Mouse (Mus musculus) retina, adult 2 months (tissue): ENCODE data around the gene Cd2ap.
"Not testable (repeated sequence)": the region's sequence is repeated elsewhere in the genome, so short reads cannot be mapped to it uniquely, and the experiment has no call there.

Experiments used
- DNase-seq: peaks from one replicate; pipeline ENCODE4 v3.0.0-alpha.2; 2012; ENCODE audit warnings: low read depth, low spot score

Gene Cd2ap

DNA sequence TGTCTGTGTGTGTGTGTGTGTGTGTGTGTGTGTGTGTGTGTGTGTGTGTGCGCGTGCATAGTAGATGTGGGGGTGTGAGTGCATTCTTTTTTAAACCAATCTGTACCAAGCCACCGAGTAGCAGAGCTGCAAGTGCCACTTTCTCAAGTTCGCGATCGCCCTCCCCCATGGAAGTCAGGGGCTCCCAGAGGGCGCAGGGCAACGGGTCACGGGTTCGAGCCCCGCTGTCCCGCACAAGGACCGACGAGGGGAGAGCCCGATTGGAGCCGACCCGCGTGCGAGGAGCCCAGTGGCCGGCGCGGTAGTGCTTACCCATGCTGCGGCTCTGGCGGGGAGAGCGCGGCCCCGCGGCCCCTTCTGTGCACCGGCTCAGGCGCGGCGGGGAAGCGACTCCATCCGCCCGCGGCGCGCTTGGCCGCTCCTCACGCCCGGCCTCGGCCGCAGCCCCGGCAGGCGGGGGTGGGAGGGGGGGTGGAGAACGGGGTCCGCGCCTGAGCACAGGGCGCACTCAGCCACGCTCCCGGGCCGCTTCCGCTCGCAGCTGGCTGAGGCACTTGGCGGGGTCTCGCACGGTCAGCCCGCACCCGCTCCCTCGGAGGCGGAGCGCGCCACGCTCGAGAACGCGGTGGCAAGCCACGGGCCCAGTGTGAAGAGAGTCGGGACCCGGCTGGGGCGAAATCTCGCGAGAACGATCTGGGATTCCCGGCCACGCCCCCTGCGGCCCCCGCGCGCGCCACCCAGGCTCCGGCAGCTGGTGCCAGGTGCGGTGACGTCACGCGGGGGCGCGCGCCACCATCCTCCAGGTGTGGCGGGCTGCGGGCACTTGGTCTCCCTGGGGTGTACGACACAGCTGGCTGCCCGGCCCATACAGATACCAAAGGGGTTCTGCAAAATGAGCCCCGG is at the start of gene Cd2ap:
Gene Cd2ap (minus strand): TSS at position 665 of the 903 bp plus-strand sequence.
- peak; percentile 87 for DNase-seq

DNA sequence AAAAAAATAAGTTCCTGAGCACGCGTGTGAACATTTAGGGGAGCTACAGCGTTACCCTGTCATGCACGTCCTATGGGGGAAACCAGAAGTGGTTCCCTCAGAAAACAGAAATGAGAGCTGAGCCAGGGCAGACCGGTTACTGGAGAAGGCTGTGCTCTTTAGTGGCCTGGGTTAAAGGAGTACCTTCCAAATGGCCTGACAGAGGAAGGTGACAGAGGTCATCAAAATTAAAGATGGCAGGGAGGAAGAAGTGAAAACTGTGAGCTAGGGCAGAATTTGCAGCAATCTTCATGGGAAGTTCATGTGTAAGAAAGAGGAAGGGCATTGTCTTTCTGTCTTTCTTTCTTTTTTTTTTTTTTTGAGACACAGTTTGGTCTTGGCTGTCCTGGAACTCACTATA is 48.3 kb upstream of the Cd2ap start:
- DNase-seq, result no peak

DNA sequence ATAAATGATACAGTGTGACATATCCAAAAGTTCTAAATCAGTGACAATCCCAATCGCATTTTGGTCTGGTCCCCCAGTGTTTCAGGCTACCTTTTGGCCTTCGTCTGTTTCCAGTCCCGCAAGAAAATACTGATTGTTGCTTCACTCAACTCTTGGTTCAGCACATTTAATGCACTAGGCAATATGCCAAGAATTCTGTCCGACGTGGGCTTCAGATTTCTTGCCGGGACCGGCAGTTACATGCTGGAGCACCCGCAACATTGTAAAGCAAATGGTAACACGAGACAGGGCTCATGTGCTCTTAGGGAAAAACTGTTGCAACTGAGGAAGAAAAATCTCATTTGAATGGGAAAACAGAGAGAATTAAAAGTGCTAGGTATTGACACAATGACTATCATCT is 42.3 kb upstream of the Cd2ap start:
- no peak for DNase-seq

DNA sequence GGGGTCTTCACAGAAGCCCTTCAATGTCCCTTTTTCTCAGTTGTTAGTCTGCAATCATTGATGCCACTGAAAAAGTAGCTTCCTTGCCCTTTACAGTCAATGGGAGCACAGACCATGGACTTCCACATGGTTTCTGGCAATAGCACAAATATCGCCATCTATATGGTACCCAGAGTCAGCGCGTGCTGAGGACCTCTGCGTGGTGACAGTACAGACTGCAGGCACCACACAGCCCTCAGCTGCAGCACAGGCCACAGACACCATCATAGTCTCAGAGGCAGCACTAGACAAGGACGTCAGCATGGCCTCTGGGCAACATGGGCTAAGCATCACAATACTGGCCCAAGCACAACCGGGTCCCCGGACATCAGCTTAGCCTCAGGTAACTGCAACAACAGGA is 38.3 kb upstream of the Cd2ap start:
- DNase-seq, result no peak

DNA sequence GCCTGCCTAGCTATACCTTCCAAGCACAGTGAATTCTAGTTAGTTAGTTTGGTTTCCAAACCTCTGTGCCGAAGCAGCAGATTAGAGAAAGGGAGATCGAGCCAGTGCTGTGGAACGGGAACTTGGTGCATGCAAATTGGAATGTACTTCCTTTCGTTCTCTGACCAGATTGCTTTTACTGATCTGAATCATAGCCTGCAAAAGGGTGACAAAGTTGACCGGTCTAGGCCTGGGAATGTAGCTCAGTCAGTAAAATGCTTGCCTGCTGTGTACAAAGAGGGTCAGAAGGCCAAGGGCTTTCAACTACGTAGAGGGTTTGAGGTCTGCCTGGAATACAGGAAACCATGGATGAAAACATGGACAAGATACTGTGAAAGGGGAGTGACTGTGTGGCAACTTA is 35.7 kb upstream of the Cd2ap start:
- DNase-seq, result no peak

DNA sequence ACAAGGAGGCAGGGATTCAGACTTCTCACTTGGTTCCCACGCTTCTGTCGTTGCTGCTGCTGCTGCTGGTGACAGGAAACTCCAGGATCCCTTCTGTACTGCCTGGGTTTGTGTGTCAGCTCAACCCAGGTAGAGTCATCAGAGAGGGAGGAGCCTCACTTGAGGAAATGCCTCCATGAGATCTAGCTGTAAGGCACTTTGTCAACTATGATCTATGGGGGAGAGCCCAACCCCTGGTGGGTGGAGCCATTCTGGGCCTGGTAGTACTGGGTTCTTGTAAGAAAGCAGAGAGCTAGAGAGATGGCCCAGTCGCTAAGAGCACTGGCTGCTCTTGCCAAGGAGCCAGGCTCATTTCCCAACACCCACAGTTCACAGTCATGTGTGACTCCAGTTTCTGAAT is 34.0 kb upstream of the Cd2ap start:
- DNase-seq, result no peak

DNA sequence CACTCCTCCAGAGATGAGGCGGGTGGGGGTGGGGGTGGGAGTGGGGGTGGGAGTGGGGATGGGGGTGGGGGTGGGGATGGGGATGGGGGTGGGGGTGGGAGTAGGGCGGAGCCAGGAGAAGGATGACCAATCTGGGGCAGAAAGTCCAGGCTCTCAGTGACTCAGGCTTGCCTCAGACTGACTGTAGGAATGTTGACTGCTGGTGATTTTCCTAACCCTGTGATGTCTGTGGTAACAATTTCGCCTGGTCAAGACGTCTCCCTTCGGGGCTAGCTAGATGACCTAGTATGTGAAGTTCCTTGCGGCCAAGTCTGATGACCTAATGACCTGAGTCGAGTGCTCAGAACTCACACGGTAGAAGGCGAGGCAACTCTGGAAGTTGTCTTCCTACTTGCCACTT is 32.9 kb upstream of the Cd2ap start:
- DNase-seq, result no peak

DNA sequence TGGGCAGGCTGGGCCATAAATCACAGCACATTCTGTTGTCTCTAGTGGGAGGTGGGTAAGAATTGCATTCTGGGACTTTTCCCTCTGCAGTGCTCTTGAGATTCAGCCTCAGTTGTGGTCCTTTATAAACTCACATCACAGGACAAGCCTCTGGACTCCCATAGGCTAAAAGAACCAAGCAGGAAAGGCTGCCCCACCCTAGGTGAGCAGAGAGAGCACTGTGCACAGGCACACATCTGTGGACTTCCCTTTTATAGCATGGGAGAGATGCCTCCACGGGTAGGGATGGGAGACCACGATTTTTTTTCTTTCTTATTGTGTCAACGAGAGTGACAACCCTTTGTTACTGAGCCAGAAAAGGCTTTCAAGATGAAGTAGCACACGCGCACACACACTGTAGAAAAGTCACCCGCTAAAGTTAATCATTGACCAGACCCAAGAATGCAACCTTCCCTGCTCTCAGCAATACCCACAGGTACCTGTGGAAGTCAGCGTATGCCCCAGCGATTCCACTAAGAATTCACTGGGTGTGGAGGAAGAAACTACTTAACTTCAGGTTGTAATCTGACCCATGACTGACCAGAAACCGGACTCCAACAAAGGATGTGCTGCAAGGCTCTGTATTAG is 32.4 kb upstream of the Cd2ap start:
- DNase-seq, result no peak

DNA sequence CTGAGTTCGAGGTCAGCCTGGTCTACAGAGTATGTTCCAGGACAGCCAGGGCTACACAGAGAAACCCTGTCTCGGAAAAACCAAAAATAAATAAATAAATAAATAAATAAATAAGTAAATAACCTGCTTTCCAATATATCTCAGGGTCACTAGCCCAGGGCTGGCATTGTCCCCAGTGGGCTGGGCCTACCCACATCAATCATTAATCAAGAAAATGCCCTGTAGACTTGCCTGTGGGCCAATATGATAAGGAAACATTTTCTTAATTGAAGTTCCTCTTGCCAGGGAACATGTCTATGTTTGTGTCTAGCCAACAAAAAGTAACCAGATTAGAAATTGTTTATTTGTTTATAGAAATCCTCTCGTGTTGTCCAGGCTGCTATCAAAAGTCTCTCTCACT is 31.7 kb upstream of the Cd2ap start:
- DNase-seq, result no peak

DNA sequence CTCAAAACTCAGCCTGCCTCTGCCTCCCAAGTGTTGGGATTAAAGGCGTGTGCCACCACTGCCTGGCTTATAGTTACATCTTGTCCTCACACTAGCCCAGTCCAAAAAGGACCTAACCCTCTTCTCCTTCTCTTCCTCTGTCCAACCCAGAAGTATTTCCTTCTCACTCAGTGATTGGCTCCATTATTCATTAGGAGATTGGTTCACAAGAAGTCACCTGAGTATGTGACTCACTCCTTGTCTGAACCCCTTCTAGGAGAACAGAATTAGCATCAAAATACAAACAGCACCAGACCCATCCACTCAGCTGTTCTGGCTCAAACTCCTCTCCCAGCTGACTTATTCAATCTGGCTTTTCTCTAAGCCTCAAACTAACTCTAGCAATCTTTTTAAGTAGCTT is 30.0 kb upstream of the Cd2ap start:
- DNase-seq, result not testable (repeated sequence)

DNA sequence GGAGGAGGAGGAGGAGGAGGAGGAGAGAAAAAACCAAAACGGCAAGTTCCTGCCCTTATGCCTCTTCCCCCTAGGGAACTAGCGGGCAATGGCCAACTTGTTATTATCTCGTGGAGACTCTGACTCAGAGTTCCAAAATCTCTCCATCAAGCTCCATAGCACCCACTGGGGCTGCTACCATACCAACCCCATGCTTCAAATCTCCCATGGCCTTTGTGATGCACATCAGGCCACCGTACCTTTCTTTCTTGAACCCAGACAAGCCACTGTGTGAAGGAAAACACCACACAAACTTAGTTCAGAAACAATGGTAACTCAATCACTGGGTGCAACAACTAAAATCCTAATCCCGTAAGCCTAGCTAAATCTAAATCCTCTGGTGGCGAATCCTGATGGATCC is 29.5 kb upstream of the Cd2ap start:
- DNase-seq, result no peak

DNA sequence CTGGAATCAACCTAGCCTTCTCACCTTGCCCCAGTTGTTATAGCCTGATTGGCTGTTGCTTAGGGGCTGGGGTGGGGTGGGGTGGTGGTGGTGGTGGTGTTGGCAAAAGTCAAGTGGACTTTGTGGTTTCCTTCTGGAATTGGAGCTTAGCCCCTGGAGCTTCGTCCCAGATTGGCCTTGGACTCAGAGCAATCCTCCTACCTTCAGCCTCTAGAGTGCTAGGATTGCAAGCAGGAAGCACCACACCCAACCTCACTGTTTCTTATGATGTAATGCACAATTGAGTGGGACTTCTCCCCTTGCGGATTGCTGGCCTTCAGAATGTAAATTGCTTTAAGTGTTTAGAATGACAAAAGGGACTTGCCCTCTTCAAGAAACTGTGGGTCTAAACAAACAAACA is 24.3 kb upstream of the Cd2ap start:
- DNase-seq, result no peak

DNA sequence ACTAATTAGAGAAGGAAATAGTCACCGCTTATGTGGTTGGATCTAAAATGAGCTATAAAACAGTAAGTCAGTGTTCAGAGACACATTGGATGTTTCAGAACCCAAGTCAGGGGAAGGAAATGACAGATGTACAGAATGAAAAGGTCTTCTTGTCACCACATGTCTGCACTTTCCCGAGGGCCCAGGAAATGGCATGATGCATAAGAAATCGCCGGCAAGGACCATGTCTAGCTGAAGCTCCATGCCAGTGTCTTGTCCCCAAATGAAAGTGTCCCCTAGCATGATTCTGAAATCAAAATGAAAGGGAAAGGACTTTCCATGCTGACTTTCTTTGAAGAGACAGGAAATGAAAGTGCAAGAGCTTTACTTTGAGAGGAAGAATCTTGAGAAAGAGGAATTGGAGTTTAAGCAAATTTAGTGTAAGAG is 10.8 kb upstream of the Cd2ap start:
- DNase-seq, result no peak

DNA sequence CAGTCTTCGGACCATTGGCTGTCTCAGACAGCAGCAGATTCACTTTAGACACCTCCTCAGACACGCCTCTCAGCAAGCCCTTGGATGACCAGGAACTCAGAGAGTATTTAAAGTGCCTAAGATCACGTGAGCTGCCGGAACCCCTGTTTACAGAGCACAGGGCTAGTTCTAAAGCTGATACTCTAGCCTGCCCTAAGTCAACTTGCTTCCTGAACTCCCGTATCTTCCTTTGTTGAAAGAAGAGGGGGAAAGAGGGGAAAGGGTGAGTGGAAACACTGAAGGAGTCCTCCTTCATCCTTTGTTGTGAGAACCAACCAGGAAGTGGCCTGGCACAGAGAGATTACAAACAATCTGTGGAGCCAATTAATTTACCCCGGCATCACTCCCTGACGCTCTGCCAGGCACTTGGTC is 8.6 kb upstream of the Cd2ap start:
- no peak for DNase-seq

DNA sequence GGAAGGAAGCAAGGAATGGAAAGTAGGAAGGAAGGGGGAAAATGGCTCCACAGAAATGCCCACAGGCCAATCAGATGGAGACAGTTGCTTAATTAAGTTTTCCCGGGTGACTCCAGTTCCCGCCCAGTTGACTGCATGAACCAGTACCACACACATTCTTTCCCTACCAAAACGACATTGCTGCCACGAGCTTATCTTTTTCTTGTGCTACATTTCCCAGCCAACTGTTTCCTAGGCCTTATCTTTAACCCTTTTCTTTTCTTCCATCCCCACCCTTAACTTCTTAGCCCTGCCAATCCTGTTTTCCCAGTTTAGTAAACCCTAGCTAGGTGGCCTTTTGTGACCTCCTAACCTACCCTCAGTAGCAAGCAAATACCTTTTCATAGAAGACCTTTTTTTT is 7.9 kb upstream of the Cd2ap start:
- DNase-seq, result no peak

DNA sequence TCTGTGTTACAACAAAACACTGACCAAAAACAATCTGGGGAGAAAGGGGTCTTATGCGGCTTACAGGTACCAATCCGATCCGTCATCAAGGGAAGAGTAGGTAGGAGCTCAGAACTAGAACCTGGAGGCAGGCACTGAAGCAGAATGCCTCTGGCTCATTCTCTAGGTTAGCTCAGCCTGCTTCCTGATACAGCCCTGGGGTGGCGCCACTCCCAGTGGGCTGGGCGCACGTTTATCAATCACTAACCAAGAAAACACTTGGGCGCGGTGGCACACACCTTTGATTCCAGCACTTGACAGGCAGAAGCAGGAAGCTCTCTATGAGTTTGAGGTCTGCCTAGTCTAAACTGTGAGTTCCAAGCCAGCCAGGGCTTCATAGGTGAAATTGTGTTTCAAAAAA is 7.3 kb upstream of the Cd2ap start:
- DNase-seq, result no peak

DNA sequence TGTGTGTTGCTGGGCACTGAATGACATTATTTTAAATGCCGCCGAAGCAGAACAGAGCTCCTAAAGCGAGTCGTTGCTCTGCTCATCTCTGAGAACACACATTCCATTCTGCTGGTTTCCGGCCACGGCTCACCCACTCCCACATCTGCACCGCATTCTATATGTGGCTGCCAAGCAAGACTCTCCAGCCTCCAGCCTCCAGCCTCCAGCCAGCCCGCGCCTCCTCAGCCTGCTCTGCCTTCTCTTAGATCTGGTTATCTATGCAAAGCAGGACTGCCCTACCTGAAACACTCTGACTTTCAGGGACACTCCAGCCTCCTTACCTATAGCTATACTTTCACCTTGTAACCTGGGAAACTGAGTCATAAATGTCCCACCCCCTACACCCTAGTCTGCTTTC is 6.8 kb upstream of the Cd2ap start:
- no peak for DNase-seq

DNA sequence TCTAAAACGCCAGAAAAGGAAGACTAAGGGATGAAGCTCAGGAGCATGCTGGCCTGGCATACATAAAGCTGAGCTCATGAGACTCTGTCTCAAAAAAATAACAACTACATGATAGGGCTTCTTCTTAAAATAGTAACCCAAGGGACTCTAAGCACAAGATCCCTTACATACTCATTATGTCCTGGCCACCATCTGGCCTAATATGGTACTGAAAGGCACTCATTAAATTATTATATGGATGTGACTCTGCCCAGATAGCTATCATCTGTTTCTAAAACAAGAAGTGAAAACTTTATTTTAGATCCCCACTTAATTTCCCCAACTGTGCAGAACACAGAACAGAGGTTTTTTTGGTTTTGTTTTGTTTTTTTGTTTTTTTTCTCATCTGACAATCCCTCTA is 6.4 kb upstream of the Cd2ap start:
- DNase-seq, result no peak

DNA sequence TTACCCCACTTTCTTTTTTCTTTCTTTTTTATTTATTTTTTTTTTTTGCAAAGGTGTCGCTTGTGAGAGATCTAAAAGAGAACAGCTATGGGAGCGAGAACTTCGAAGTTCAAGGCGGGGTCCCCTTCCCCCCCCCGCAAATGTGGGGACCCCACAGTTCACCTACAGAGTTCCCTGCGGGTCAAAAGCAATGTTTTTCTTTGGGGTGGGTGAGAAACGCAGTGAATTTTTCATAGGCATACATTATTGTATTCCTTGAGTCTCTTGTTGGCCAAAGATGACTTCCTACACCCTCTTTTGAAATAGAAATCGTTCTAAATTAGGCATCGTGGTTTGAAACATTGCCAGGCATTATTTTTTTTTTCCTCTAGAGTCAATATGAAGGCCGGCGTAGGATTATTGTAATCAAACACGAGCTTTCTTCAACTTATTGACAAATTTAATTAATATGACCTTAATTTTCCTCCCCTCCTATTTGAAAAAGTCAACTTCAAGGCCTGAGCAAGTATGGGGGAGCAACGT is 500 bp upstream of the Cd2ap start:
- DNase-seq, result no peak

DNA sequence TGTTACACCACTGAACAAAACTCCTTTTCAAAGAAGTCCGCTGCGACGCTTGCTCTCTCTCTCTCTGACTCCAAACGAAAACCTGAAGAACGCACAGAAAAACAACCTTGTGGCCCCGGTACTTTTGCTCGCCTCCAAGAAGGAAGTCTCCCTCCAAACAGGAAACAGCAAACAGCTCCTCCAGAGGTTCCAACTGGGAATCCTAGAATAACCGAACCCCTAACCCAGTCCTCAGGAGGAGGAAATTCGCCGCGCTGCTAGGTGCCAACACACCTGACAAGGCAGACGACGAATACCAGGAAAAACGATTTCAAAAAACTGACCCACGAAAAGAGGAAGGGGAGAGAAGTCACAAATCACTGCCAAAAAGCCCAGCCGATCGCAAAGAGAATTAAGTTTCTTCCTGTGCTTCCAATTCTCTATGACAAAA is 879 bp downstream of the Cd2ap start:
- DNase-seq, result no peak

DNA sequence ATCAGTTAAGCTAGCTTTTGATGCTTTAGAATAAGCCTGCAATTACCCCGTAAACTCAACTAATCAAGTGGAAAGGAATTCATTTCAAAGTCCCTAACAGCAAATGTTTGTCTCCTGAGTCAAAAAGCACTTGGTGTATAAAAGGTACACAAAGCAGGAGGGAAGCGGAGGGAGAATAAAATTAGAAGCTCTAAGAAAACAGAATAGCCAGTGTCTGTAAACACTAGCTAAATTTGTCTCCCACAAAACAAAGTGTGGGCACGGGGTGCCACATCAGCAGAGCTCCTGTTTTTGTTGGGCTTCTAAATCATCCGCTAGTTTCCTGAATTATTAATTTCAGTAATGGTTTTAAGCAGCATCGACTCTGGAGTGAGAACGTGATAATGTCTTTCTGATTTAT is 1.4 kb downstream of the Cd2ap start:
- no peak for DNase-seq

DNA sequence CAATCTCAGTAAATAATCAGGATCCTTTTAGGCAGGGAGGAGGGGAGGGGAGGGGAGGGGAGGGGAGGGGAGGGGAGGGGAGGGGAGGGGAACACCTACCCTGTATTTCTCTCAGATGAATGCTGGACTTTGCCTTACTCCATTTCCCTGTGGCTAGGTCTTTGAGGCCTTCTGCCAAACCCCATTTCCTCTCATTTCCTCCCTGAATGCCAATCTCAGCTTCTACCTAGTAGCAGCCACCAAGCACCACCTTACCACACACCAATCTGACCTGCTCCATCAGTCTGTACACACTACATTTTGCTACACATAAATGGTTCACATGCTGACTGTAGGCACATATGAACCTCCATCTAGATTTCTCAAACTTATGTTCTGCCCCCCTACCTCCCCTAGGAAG is 6.0 kb downstream of the Cd2ap start:
- DNase-seq, result no peak

DNA sequence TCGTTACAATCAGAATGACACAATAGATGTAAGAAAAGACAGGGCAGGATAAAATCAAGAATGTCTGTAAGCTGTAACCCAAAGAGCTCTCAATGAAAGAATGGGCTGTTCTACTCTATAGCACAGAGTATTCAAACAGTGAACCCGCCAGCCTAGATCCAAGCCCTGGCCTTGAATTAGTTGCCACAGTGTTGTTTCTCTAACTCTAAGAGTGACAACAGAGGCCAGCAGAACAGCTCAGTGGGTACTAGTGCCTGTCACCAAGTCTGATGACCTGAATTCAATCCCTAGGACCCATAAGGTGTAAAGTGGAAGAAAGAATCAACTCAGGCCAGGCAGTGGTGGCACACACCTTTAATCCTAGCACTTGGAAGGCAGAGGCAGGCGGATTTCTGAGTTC is 13.3 kb downstream of the Cd2ap start:
- DNase-seq, result no peak
